Mouse (Mus musculus) frontal cortex, postnatal 10 days (tissue): ENCODE measurements around the gene Ltb.

Experiments
- DNase-seq, 2 experiments: peaks; one replicate each; pipeline ENCODE4 v3.0.0; 2022; ENCODE audit warnings: low spot score in 2 of 2, mixed read lengths in 1 of 2

The Ltb gene

DNA sequence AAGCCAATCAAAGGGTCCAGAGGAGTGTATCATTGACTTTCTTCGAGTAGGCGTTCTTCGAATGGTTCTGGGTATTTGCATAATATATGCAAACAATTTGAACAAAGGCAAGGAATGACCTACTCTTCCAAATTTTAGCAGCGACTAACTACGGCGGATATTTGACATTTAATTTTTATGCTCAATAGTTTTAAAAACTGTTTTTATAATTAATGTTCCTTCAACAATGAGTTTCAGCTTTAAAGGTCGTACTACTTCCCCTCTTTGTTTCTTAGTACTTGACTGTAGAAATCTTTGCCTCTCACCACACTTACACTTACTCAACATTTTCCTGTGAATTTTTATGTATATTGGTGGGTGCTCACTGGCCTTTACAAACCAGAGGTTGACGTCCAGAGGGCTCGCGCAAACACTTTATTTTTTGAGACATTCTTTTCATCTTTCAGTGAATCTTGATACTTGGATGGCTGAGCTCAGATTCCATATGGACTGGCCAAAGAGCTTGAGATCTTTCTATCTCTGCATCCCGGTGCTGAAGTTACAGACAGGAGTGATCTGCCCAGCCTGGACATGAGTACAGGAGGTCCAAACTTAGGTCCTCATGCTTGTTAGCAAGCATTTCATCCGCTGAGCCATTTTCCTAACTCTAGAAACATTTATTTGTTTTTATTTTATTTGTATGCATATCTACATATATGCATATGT, 28.6 kb upstream of the Ltb start:
- no peak for DNase-seq

DNA sequence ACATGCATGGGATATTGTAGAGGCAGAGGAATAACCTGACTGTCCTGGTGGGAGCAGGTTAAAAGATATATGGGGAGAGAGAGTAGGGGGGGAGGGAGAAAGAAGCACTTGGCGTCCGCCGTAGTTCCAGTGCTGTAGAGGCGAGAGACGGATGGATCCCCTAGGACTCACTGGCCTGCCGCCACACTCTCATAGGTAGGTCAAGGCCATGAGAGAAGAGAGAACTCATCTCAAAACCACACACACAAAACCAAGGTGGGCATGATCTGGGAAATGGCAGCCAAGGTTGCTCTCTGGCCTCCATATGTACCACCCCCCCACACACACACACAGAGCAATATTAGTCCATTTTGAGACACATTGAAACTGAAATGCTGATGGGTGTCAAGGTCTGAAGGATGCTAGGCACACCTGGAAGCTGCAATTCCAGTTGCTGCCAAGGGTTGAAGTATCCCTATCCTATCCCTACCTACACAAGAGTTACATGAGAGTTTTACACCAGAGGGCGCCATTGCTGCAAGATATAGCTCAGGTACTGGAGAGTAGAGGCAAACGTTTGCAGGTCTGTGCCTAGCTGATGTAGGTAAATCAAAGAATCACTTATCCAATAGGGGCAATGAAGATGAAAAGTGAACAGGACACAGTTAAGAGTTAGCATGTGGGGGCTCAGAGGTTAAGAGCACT, 27.7 kb upstream of the Ltb start:
- peak; percentile 61 to 67 for DNase-seq

DNA sequence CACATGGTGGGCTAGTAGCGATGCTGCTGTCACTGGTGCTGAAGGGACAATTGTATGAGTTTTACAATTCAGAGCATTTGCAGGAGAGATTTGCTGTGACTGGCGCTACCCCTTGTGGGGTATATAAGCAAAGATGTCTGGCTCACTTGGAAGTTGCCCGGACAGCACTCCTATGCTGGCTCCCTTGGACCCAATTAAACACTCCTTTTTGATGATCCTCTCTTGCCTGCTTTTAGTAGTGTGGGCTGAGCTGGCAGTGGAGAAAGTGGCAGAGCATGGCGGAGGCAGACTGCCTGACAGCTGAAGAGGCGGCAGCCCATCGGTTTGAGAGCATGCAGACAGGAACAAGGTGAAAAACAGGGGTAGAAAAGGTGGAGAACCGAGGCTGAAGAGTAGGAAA, 26.4 kb upstream of the Ltb start:
- no peak for DNase-seq

DNA sequence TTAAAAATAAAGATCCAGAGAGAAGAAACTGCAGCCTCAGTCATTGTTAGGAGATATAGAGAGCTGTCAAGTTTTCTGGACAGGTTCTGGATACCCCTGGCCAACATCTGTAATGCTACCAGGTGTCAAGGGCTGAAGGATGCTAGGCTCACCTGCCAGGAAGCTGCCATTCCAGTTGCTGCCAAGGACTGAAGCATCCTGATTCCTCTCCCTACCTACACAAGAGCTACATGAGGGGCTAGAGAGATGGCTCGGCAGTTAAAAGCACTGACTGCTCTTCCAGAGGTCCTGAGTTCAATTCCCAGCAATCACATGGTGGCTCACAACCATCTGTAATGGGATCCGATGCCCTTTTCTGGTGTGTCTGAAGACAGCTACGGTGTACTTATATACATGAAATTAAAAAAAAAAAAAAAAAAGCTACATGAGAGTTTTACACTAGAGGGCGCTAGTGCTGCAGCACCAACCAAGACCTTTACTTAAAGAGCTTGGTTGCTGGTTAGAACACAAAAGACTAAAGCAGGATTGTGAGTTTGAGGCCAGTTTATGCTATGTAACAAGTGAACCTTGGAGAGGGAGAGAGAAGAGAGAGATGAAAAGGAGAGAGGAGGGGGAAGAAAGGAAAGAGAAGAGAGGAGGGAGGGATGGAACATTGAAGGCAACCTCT, 25.6 kb upstream of the Ltb start:
- no peak for DNase-seq

DNA sequence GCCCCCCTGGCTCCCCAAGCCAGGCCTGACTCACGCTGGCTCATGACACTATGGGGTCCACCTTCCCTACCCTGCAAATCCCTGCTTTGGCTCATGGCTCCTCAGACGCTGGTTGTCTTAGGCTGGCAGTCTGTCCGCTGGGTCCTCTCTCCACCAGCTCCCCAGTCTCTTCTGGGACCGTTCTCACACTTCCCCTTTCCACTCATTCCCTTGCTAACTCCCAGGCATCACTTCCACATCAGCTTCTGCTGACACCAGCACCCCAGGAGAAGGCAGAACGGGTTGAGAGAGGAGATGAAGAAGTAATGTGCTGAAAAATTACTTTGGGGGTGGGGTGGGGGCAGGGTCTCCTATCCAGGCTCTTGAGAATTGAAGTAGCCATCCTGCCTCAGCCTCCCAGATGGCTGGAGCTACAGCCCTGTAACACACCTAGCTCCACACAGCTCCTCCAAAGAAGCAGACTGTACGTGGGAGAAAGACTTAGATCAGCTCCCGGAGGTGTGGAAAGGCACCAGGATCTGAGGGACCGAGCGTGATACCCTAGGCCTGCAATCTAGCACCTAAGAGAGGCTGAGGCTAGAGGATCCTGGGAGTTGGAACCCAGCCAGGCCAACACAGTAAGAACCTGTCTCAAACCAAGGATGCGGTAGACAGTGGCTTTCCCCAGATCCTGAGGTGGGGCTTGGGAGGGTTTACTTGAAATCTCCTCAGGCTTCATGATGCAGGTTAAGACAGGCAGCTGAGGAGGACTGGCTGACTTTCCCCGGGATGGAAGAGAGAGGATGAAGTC, 21.6 kb upstream of the Ltb start:
- no peak for DNase-seq

DNA sequence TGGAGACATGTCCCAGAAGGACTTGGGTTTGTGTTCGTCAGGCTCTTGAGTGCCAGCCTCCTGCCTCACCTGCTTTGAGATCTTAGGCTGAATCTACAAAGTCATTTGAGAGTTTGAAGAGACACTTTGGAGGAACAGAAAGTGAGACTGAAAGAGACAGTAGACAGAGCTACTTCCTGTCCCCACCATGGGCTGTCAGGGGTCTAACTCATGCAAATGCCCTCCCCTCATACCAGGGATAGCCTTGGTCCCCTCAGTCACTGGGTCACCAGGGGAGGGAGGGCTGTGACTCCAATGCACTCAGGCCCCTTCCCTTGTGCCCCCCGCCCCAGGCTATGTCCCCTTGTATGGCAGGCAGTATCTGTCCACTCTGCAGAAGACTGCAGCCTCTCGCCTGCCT, 20.9 kb upstream of the Ltb start:
- DNase-seq = no peak

DNA sequence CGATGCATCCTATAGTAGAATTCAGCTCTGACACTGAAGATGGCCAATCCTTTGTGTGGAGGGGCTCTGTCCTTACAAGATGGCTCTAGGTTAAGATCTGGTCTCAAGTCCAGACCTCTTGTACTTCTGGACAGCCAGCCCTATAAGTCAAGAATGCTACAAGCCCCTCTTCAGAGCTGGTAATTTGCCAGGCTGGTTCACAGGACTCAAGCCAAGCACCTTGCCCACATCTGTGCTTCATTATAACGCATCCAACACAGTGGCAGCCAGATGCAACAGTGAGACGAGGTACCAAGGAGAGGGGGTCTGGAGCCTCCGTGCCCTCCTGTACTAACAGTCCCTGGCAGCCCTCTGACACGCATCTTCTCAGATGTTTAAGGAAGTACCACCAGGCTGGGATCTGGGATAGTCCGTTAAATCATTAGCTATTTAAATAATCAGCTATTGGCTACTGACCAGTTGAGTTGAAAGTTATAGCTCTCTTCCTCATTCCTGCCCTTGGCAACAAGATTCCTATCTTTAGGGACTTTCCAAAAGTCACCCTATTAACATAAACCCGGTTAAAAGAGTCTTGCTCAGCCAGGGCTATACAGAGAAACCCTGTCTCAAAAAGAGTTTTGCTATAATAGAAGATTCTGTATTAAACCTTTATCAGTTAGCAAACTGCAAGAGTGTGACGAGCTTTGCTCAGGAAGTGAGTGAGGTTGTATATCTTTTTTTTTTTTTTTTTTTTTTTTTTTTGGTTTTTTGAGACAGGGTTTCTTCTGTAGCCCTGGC, 19.9 kb upstream of the Ltb start:
- no peak for DNase-seq

DNA sequence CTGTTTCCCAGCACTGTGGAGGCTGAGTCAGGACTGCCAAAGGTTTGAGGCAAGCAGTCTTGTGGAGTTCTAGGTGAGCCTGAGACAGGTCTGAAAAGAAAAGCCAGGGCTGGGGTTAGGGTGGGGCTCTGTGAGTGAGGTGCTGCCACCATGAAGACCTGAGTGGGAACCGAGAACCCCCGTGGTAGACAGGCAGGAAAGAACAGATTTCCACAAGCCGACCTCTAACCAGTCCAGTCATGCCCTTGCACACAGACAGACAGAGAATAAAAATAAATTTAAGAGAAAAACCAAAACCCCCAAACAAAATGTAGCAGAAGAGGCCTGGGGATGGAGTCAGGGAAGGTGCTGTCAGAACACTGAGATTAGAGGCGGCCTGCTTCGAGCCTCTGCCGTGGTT, 18.9 kb upstream of the Ltb start:
- no peak for DNase-seq

DNA sequence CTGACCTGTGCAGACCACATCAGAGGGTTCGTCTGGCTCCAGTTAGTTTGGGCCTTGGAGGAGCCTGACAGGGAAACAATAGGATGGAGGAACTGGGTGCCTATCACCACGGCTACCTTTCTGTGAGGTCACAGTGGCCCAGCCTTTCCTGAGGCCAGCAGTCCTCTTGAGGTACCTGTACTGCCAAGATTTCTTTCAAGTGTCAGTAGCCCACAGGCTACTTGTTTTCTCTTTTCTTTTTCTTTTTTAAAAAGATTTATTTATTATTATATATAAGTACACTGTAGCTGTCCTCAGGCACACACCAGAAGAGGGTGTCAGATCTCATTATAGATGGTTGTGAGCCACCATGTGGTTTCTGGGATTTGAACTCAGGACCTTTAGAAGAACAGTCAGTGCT, 18.3 kb upstream of the Ltb start, which contains the start of gene Aif1:
Aif1 (minus strand) TSS at position 101 of the 400 bp plus-strand sequence.
- no peak for DNase-seq

GRCm38 (mm10) chr17:35178528-35178927, 15.7 kb upstream of the Ltb start:
- DNase-seq = no peak

- DNase-seq = no peak
Observed at GRCm38 (mm10) chr17:35180093-35180492, 14.1 kb upstream of the Ltb start.

GRCm38 (mm10) chr17:35185639-35186611, 8.3 kb upstream of the Ltb start:
- no peak for DNase-seq

- DNase-seq = no peak
Observed at GRCm38 (mm10) chr17:35186681-35187080, 7.6 kb upstream of the Ltb start.

DNA sequence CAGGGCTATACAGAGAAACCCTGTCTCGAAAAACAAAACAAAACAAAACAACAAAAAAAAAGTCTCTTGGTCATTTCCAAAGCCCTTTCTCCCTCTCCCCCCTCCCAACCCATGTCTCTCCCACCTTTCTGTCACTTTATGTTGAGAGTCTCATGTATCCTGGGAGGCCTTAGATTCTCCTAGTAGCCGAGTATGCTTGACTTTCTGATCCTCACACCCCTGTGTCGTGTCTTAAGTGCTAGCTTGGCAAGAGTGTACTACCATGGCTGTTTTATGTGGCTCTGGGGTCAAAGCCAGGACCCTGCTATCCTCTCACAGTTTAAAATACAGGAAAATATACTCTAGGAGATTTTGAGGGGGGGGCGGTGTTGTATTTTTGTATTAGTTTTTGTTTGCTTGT, 6.9 kb upstream of the Ltb start:
- no peak for DNase-seq

DNA sequence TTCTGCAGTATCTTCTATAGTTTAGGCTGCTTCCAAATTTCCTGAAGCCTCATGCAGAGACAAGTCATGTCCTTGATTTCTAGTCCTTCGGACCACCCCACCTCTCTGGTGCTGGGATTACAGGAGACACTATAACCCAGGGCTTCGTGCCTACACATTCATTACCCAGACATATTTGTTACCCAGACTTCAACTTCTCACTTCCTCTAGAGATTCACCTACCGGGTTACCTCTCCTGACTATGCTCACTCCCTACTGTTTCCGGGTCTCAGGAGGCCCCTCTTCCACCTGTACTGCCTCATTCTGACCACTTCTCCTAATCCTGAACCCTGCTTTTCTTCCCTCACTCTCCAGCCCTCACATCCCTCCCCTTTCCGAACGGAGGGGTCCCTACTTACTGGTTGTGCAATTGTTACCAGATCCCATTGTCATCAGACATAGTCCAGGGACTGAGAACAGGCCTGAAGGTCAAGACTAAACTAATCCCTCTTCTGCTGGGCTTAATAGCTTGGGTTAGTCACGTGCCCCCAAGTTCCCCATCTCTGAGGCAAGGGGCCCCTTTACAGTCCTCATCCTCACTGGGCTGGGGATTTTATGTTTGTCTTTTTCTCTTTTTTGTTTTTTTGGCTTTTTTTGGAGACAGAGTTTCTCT, 6.2 kb upstream of the Ltb start, which contains the start of gene Lst1:
Lst1 (minus strand) TSS at position 481 of the 652 bp plus-strand sequence.
- DNase-seq = no peak

DNA sequence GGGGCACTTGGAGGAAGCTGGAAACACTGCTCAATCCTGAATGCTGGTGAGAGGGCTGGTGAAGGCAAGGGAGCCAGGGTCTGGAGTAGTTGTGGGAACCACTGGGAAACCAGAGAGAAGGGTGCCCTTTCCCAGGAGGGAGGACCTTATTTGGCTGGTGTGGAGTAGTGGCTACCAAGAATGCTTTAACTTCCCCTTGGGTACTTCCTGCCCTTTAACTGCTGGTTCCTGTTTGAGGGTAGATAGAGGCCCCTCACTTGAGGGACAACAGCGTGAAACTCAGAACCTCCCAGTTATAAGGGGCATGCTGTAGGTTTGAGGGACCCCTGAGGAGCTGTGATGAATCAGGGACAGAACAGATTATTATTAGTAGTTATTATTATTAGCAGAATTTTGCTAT, 5.1 kb upstream of the Ltb start:
- no peak for DNase-seq

GRCm38 (mm10) chr17:35190096-35190495, 4.1 kb upstream of the Ltb start:
- DNase-seq = no peak

- DNase-seq = no peak
Observed at GRCm38 (mm10) chr17:35191723-35192122, 2.5 kb upstream of the Ltb start.

DNA sequence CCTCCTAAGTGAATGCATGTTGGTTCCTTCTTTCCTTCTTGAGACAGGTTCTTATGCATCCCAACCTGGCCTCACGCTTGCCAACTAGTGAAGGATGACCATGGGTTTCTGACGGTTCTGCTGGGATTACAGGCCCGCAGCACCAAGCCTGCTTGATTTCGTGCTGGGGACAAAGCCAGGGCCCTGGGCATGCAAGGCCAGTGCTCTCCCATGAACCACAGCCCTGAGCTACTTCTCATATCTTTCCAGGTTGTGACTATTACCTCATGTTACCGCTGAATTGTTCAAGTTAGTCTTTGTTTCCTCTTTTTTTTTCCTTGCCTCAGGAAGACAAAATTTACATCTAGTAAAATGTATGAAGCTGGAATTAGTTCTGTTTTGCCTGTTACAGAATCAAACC, 1.3 kb upstream of the Ltb start:
- DNase-seq = no peak
